Mouse (Mus musculus) testis, adult 2 months (tissue): ENCODE measurements around the gene Fbxo10.

Experiments used
- CTCF ChIP-seq: fragments of 200-500 bp; IDR thresholded peaks from 2 replicates; pipeline ENCODE4 v1.5.1; 2012; ENCODE audit warnings: low read depth, mild to moderate bottlenecking, inconsistent platforms, low read length, moderate library complexity; ENCODE audit not compliant: control insufficient read depth, insufficient read depth, insufficient replicate concordance
- POLR2A ChIP-seq: fragments of 200-500 bp; IDR thresholded peaks from 2 replicates; pipeline ENCODE4 v1.6.1; 2012; ENCODE audit warnings: low read depth, mild to moderate bottlenecking, inconsistent platforms, low read length, moderate library complexity; ENCODE audit not compliant: control insufficient read depth

DNA sequence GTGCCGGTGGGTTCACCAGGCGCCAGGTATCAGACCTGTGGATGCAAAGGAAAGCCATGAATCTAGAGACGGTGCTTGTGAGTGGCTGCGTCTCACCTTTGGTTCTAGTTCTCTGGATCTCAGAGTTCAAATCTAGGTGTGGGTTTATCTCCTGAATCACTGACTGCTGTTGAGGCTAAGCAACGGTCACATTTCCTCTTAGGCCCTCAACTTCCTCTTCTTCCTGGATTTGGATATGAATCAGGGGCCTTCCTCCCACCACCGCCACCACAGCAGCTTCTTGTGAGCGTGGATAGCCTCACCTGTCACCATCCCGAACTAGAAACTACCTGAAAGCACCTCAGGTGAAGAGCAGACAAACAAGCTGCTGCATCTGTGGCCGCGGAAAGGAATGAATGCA is 48.4 kb downstream of the Fbxo10 start:
- TF ChIP-seq CTCF (no peak), POLR2A (no peak)
